Mouse (Mus musculus) midbrain, embryonic 12.5 days (tissue): Measurements from ENCODE around the gene Gm8773. TPM values are rescaled to one million over a fixed set of nuclear protein-coding genes. Genes with fewer than 3 reads are reported as not detected.

Source experiments
- ATAC-seq: fragments of 200-750 bp; cut with Nextera tagmentation; 2 replicates; pipeline ENCODE4 v1.8.0; 2017; ENCODE audit warnings: low read depth, moderate TSS enrichment, moderate library complexity; ENCODE audit not compliant: low FRiP score
- H3K27ac ChIP-seq: fragments of 300-500 bp; sonication (generic); replicated peaks from 2 replicates; pipeline ENCODE4 v1.5.1; 2016; ENCODE audit warnings: mild to moderate bottlenecking
- H3K27me3 ChIP-seq: fragments of 300-500 bp; sonication (generic); 2 replicates; pipeline ENCODE4 v1.6.1; 2016; ENCODE audit warnings: mild to moderate bottlenecking
- H3K36me3 ChIP-seq: fragments of 300-500 bp; sonication (generic); 2 replicates; pipeline ENCODE4 v1.6.1; 2016
- H3K4me1 ChIP-seq: fragments of 300-500 bp; sonication (generic); 2 replicates; pipeline ENCODE4 v1.6.1; 2016
- H3K4me2 ChIP-seq: fragments of 300-500 bp; sonication (generic); replicated peaks from 2 replicates; pipeline ENCODE4 v1.6.1; 2016; ENCODE audit warnings: mild to moderate bottlenecking, moderate library complexity
- H3K4me3 ChIP-seq: fragments of 300-500 bp; sonication (generic); 2 replicates; pipeline ENCODE4 v1.5.1; 2016; ENCODE audit warnings: mild to moderate bottlenecking
- H3K9ac ChIP-seq: fragments of 300-500 bp; sonication (generic); replicated peaks from 2 replicates; pipeline ENCODE4 v1.6.1; 2016; ENCODE audit warnings: mild to moderate bottlenecking, moderate library complexity
- H3K9me3 ChIP-seq: fragments of 300-500 bp; sonication (generic); 2 replicates; pipeline ENCODE4 v1.6.1; 2016; ENCODE audit warnings: mild to moderate bottlenecking
- WGBS: fragments of 180-500 bp; shearing (Covaris S2); methylation state at CpG from one replicate; pipeline ENCODE4 v1.1.7; 2016; 5-methylcytosine and 5-hydroxymethylcytosine counted together
- polyA plus RNA-seq: library from polyadenylated mRNA; unstranded; fragments of >200 nt; fragmentation: Nextera tagmentation; extraction: Ambion mirVana; gene quantifications from 2 replicates; pipeline ENCODE4 v1.2.1, GENCODE M21; 2016

Gene Gm8773
- polyA plus RNA-seq, 1 experiment from 2014 or later, result 4.9 TPM

DNA sequence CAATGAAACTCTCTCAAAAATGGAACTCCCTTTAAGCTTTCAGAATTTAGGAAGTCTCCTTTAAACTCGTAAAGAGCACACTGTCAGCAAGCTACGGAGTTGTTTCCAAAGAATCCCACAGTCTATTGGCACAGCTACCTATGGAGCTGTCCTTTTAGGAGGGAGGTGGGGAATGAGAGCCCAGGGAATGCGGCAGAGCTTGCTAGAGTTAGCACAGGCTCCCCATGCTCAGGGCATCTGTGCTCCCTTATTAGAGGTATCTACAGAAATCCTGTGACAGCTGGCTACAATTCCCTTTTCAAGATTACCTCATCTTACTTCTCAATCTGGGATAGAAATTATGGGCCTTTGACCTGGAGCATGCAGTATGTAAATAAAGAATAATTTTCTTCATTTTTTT is 36.9 kb downstream of the Gm8773 start:
- H3K4me3 ChIP-seq, result no peak overlapping the region
- H3K9me3 ChIP-seq, result no peaks in the 10 kb centered on the region
- H3K4me1 ChIP-seq, result no peaks in the 10 kb centered on the region
- ATAC-seq, result no peak
- no peak overlapping the region for H3K9ac ChIP-seq
- H3K27ac ChIP-seq, result no peak overlapping the region
- no peaks in the 10 kb centered on the region for H3K27me3 ChIP-seq
- H3K4me2 ChIP-seq, result no peak overlapping the region
- no peaks in the 10 kb centered on the region for H3K36me3 ChIP-seq
- WGBS, result 54% methylated on average over 3 of the region's 3 CpGs

DNA sequence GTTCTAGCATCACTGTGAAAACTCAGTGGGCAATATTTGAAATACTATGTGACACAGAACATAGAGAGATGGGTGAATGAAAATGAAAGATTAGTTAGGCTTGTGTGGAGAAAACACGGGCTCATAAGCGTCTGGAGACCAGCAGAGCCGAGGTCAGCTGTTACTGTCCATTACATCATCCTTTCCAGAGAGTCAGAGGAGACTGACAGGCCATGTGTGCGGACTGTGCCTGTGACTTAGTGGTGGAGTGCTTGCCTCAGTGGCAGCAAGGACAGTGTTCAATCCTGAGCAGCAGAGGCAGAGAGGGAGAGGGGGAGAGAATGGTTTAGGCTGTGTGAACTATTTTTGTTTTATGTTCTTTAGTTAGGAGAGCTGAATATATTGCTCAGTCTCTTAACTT is 44.7 kb downstream of the Gm8773 start:
- no peak; the same call in 1 of the 2 replicates for ATAC-seq
- WGBS, result 77% methylated on average over 4 of the region's 4 CpGs
- H3K27ac ChIP-seq, result no peak overlapping the region

DNA sequence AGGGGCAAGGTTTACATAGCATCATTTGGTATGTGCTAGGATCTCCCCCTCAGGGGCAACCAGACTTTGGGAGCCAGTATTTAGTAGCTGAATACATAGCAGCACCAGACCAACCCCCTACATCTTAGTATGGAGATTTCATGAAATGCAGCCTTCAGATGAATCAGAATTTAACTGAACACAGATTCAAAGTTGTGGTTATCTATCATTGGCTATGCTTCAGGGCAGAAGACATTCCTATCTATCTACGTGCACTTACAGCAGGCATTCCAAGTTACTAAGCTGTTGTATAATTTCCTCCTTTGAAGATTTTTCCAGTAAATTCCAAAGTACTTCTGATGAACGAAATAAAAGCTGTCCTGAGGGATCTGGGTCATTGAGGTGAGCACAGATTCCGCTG is 51.9 kb downstream of the Gm8773 start:
- Histone ChIP-seq H3K36me3 (no peaks in the 10 kb centered on the region), H3K9me3 (no peaks in the 10 kb centered on the region), H3K4me3 (no peak overlapping the region), H3K27me3 (no peaks in the 10 kb centered on the region), H3K9ac (no peak overlapping the region), H3K4me2 (no peak overlapping the region), H3K27ac (no peak overlapping the region), H3K4me1 (no peaks in the 10 kb centered on the region)
- WGBS, result 86% methylated on average over 3 of the region's 3 CpGs
- ATAC-seq, result no peak

More for the DNA sequence above, 44.7 kb downstream of the Gm8773 start:
- Histone ChIP-seq H3K4me3 (no peak overlapping the region), H3K9ac (no peak overlapping the region), H3K27me3 (no peaks in the 10 kb centered on the region), H3K4me2 (no peak overlapping the region), H3K9me3 (no peaks in the 10 kb centered on the region), H3K4me1 (no peaks in the 10 kb centered on the region), H3K36me3 (no peaks in the 10 kb centered on the region)

Other genes starting within 250 kb of the Gm8773 start
- gene Cdk14, start 153.5 kb upstream of the Gm8773 start, polyA plus RNA-seq, result 33.5 and 38.1 TPM in 2 replicates
- not detected in 2 replicates for gene 1700015F17Rik, start 94.7 kb upstream of the Gm8773 start, polyA plus RNA-seq
- 27.6 and 28.6 TPM in 2 replicates for gene Cldn12, start 58.8 kb upstream of the Gm8773 start, polyA plus RNA-seq
- 33.2 and 33.6 TPM in 2 replicates for gene Gtpbp10, start 14.3 kb upstream of the Gm8773 start, polyA plus RNA-seq
- 5.8 and 8.7 TPM in 2 replicates for gene Cfap69, start 90.4 kb downstream of the Gm8773 start, polyA plus RNA-seq
- 6.6 and 7.7 TPM in 2 replicates for gene Steap2, start 120.8 kb downstream of the Gm8773 start, polyA plus RNA-seq
- 2.9 and 3.4 TPM in 2 replicates for gene Steap1, start 175.5 kb downstream of the Gm8773 start, polyA plus RNA-seq